Mouse (Mus musculus): Measurements from ENCODE around the gene Gm14597. TPM values are rescaled to one million over a fixed set of nuclear protein-coding genes. Genes with fewer than 3 reads are reported as not detected.
A peak's percentile ranks its signal among the peaks of the same experiment; 100 is the strongest.
"Not testable (repeated sequence)": the region's sequence is repeated elsewhere in the genome, so short reads cannot be mapped to it uniquely, and the experiment has no call there.

Gene Gm14597
- polyA plus RNA-seq (2014; fragmentation: Nextera tagmentation; extraction: Ambion mirVana) = not detected in 2 replicates

- Histone ChIP-seq H3K4me3 (ENCODE audit: low read length) (peak within 1 kb of the TSS; percentile 40), H3K4me2 (replicated peaks; ENCODE audit: low read depth, low read length) (peak within 1 kb of the TSS; percentile 49), H3K9ac (ENCODE audit: low read depth, low read length) (peak within 1 kb of the TSS; percentile 51)
- not testable (repeated sequence) for H3K27ac ChIP-seq (ENCODE audit: low read depth, low read length); H3K9me3 ChIP-seq (ENCODE audit: control insufficient read depth, low read length); ATAC-seq (ENCODE audit: low FRiP score, low TSS enrichment); H3K4me1 ChIP-seq (ENCODE audit: control insufficient read depth, insufficient read depth, low read length); H3K36me3 ChIP-seq (ENCODE audit: control insufficient read depth, insufficient read depth, low read length); H3K27me3 ChIP-seq (ENCODE audit: control insufficient read depth, insufficient read depth, low read length)
- WGBS = 70% methylated on average over 2 of the region's 4 CpGs
Observed at GRCm38 (mm10) chrX:53608879-53609278, at the start of gene Gm14597. Gene Gm14597 (minus strand): TSS chrX:53608979.

GRCm38 (mm10) chrX:53652917-53653316 lies 44.1 kb upstream of the Gm14597 start:
- not testable (repeated sequence) for ATAC-seq (ENCODE audit: low FRiP score, low TSS enrichment); H3K9me3 ChIP-seq (ENCODE audit: control insufficient read depth, low read length); H3K9ac ChIP-seq (ENCODE audit: low read depth, low read length); H3K36me3 ChIP-seq (ENCODE audit: control insufficient read depth, insufficient read depth, low read length); H3K27me3 ChIP-seq (ENCODE audit: control insufficient read depth, insufficient read depth, low read length); H3K4me3 ChIP-seq (ENCODE audit: low read length); H3K27ac ChIP-seq (ENCODE audit: low read depth, low read length); H3K4me1 ChIP-seq (ENCODE audit: control insufficient read depth, insufficient read depth, low read length); H3K4me2 ChIP-seq (replicated peaks; ENCODE audit: low read depth, low read length)
- WGBS = 63% methylated on average over 4 of the region's 4 CpGs

- H3K4me3 ChIP-seq (ENCODE audit: low read length) = no peak overlapping the region
- 80% methylated on average over 6 of the region's 6 CpGs for WGBS
Observed at GRCm38 (mm10) chrX:53645885-53646284, 37.1 kb upstream of the Gm14597 start.

GRCm38 (mm10) chrX:53642980-53643961 lies 34.5 kb upstream of the Gm14597 start, which contains the start of gene Rtl8a:
Gene Rtl8a (minus strand): TSS chrX:53643682.
- H3K36me3 ChIP-seq (ENCODE audit: control insufficient read depth, insufficient read depth, low read length); H3K4me1 ChIP-seq (ENCODE audit: control insufficient read depth, insufficient read depth, low read length); H3K27ac ChIP-seq (ENCODE audit: low read depth, low read length); H3K9me3 ChIP-seq (ENCODE audit: control insufficient read depth, low read length); H3K27me3 ChIP-seq (ENCODE audit: control insufficient read depth, insufficient read depth, low read length); H3K9ac ChIP-seq (ENCODE audit: low read depth, low read length): not testable (repeated sequence)
- H3K4me2 ChIP-seq (replicated peaks; ENCODE audit: low read depth, low read length) = peak within 1 kb of the TSS; percentile 30; the same call in 1 of the 2 replicates
- peak; percentile 96 for ATAC-seq (ENCODE audit: low FRiP score, low TSS enrichment)
- WGBS = 21% methylated on average over 10 of the region's 50 CpGs
- H3K4me3 ChIP-seq (ENCODE audit: low read length) = peak within 1 kb of the TSS; percentile 19; the same call in 1 of the 2 replicates

More at GRCm38 (mm10) chrX:53645885-53646284, 37.1 kb upstream of the Gm14597 start:
- H3K4me2 ChIP-seq (replicated peaks; ENCODE audit: low read depth, low read length) = no peak overlapping the region
- no peaks in the 10 kb centered on the region for H3K4me1 ChIP-seq (ENCODE audit: control insufficient read depth, insufficient read depth, low read length)
- H3K36me3 ChIP-seq (ENCODE audit: control insufficient read depth, insufficient read depth, low read length) = no peaks in the 10 kb centered on the region
- H3K27ac ChIP-seq (ENCODE audit: low read depth, low read length) = no peak overlapping the region
- ATAC-seq (ENCODE audit: low FRiP score, low TSS enrichment) = no peak
- no peaks in the 10 kb centered on the region for H3K27me3 ChIP-seq (ENCODE audit: control insufficient read depth, insufficient read depth, low read length)
- no peaks in the 10 kb centered on the region for H3K9me3 ChIP-seq (ENCODE audit: control insufficient read depth, low read length)
- H3K9ac ChIP-seq (ENCODE audit: low read depth, low read length) = no peak overlapping the region

- not testable (repeated sequence) for ATAC-seq (ENCODE audit: low FRiP score, low TSS enrichment); H3K36me3 ChIP-seq (ENCODE audit: control insufficient read depth, insufficient read depth, low read length); H3K4me2 ChIP-seq (replicated peaks; ENCODE audit: low read depth, low read length); H3K27ac ChIP-seq (ENCODE audit: low read depth, low read length); H3K9ac ChIP-seq (ENCODE audit: low read depth, low read length); H3K27me3 ChIP-seq (ENCODE audit: control insufficient read depth, insufficient read depth, low read length); H3K4me3 ChIP-seq (ENCODE audit: low read length); H3K4me1 ChIP-seq (ENCODE audit: control insufficient read depth, insufficient read depth, low read length); H3K9me3 ChIP-seq (ENCODE audit: control insufficient read depth, low read length)
- 81% methylated on average over 3 of the region's 4 CpGs for WGBS
Observed at GRCm38 (mm10) chrX:53642604-53642979, 33.8 kb upstream of the Gm14597 start.

- ATAC-seq (ENCODE audit: low FRiP score, low TSS enrichment); H3K36me3 ChIP-seq (ENCODE audit: control insufficient read depth, insufficient read depth, low read length): not testable (repeated sequence)
Observed at GRCm38 (mm10) chrX:53638107-53638506, 29.3 kb upstream of the Gm14597 start.

GRCm38 (mm10) chrX:53611395-53611794 lies 2.6 kb upstream of the Gm14597 start:
- ATAC-seq (ENCODE audit: low FRiP score, low TSS enrichment); H3K9me3 ChIP-seq (ENCODE audit: control insufficient read depth, low read length); H3K4me1 ChIP-seq (ENCODE audit: control insufficient read depth, insufficient read depth, low read length); H3K9ac ChIP-seq (ENCODE audit: low read depth, low read length); H3K27me3 ChIP-seq (ENCODE audit: control insufficient read depth, insufficient read depth, low read length); H3K4me3 ChIP-seq (ENCODE audit: low read length); H3K27ac ChIP-seq (ENCODE audit: low read depth, low read length); H3K4me2 ChIP-seq (replicated peaks; ENCODE audit: low read depth, low read length); H3K36me3 ChIP-seq (ENCODE audit: control insufficient read depth, insufficient read depth, low read length): not testable (repeated sequence)

More at GRCm38 (mm10) chrX:53638107-53638506, 29.3 kb upstream of the Gm14597 start:
- H3K4me1 ChIP-seq (ENCODE audit: control insufficient read depth, insufficient read depth, low read length); H3K9ac ChIP-seq (ENCODE audit: low read depth, low read length); H3K27me3 ChIP-seq (ENCODE audit: control insufficient read depth, insufficient read depth, low read length); H3K4me3 ChIP-seq (ENCODE audit: low read length); H3K27ac ChIP-seq (ENCODE audit: low read depth, low read length); H3K9me3 ChIP-seq (ENCODE audit: control insufficient read depth, low read length); H3K4me2 ChIP-seq (replicated peaks; ENCODE audit: low read depth, low read length): not testable (repeated sequence)
- 76% methylated on average over 3 of the region's 3 CpGs for WGBS

- no peak overlapping the region for H3K27ac ChIP-seq (ENCODE audit: low read depth, low read length)
- H3K27me3 ChIP-seq (ENCODE audit: control insufficient read depth, insufficient read depth, low read length) = no peaks in the 10 kb centered on the region
- ATAC-seq (ENCODE audit: low FRiP score, low TSS enrichment) = no peak
- H3K4me1 ChIP-seq (ENCODE audit: control insufficient read depth, insufficient read depth, low read length) = no peaks in the 10 kb centered on the region
- no peak overlapping the region for H3K4me2 ChIP-seq (replicated peaks; ENCODE audit: low read depth, low read length)
- no peak overlapping the region for H3K4me3 ChIP-seq (ENCODE audit: low read length)
- H3K9ac ChIP-seq (ENCODE audit: low read depth, low read length) = no peak overlapping the region
- H3K9me3 ChIP-seq (ENCODE audit: control insufficient read depth, low read length) = no peaks in the 10 kb centered on the region
- no peaks in the 10 kb centered on the region for H3K36me3 ChIP-seq (ENCODE audit: control insufficient read depth, insufficient read depth, low read length)
- WGBS = 6% methylated on average over 3 of the region's 3 CpGs
Observed at GRCm38 (mm10) chrX:53610571-53610970, 1.8 kb upstream of the Gm14597 start.

GRCm38 (mm10) chrX:53608122-53608813 lies 511 bp downstream of the Gm14597 start:
- H3K9ac ChIP-seq (ENCODE audit: low read depth, low read length) = peak overlapping the region; percentile 51
- H3K4me2 ChIP-seq (replicated peaks; ENCODE audit: low read depth, low read length) = peak overlapping the region; percentile 49
- no peaks in the 10 kb centered on the region for H3K9me3 ChIP-seq (ENCODE audit: control insufficient read depth, low read length)
- 33% methylated on average over 17 of the region's 18 CpGs for whole genome bisulfite sequencing
- H3K4me1 ChIP-seq (ENCODE audit: control insufficient read depth, insufficient read depth, low read length) = no peaks in the 10 kb centered on the region
- no peak overlapping the region for H3K27ac ChIP-seq (ENCODE audit: low read depth, low read length)
- peak overlapping the region; percentile 40 for H3K4me3 ChIP-seq (ENCODE audit: low read length)
- H3K27me3 ChIP-seq (ENCODE audit: control insufficient read depth, insufficient read depth, low read length) = no peaks in the 10 kb centered on the region
- no peaks in the 10 kb centered on the region for H3K36me3 ChIP-seq (ENCODE audit: control insufficient read depth, insufficient read depth, low read length)
- ATAC-seq (ENCODE audit: low FRiP score, low TSS enrichment) = peak; percentile 24; the same call in 1 of the 2 replicates

Measured in kidney, embryonic 14.5 days (tissue).